Mouse (Mus musculus) lung, postnatal 14 days (tissue): ENCODE measurements around the gene Cep19.

Experiments used
- DNase-seq: peaks from one replicate; pipeline ENCODE4 v3.0.0; 2021

Gene Cep19

DNA sequence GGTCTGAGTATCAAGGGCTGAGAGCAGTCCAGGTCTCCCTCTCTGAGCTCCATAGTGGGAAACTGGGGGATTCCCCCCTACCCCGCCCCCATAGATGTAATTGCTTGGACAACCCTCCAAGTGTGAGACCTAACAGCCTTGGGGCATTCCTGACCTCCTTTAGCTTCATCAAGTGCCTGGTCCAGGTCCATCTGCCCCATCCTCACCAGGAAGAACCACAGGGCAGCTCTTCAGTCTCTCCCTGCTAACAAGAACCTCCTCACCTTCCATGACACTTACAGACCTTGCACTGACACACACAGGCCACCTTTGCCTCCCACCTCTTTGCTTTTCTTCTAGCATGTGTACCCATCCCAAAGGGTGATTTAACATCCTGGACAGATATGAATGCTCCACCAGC is 54.4 kb downstream of the Cep19 start:
- DNase-seq, result no peak

DNA sequence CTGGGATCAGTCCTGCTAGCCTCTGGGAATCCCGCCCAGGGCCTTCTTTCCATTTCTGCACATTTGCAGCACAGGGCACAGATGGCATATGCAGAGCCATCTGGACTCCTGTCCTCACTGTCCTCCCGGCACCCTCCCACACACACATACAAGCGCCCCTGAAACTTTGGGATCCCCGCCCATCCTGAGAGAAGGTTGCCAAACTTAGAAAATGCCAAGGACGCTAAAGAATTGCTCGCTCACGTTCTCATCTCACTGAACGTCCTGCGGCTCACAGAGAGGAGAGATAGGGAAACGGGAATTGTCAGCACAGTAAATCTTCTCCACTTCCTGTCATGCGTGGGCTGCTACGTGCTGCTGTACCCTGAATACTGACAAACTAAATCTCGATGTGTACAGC is 54.8 kb downstream of the Cep19 start:
- DNase-seq, result no peak

DNA sequence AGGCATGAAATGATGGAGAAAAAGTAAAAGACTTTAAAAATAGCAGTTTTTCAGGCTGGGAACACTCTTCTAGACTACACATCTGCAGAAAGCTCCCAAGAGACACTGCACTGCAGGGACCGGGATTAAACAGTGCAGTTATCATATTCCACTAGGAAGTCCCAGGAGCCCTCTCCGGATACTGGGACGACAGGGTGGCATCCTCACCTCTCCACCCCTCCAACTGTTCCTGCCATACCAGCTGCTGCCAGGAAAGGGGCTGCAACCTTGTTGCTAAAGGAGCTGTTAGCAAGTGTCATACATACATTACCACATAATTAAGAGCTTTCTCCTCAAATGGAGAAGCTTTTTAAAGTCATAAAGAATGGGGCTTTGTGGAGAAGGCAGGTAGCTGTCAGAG is 57.1 kb downstream of the Cep19 start:
- DNase-seq, result no peak

GRCm38 (mm10) chr16:32157369-32157768 is 57.8 kb downstream of the Cep19 start:
- no peak for DNase-seq
